Mouse (Mus musculus) urinary bladder, postnatal 25 days (tissue): ENCODE measurements around the gene Chst8.

Source experiments
- DNase-seq: peaks from one replicate; pipeline ENCODE4 v3.0.0; 2022; ENCODE audit warnings: low spot score

The Chst8 gene

DNA sequence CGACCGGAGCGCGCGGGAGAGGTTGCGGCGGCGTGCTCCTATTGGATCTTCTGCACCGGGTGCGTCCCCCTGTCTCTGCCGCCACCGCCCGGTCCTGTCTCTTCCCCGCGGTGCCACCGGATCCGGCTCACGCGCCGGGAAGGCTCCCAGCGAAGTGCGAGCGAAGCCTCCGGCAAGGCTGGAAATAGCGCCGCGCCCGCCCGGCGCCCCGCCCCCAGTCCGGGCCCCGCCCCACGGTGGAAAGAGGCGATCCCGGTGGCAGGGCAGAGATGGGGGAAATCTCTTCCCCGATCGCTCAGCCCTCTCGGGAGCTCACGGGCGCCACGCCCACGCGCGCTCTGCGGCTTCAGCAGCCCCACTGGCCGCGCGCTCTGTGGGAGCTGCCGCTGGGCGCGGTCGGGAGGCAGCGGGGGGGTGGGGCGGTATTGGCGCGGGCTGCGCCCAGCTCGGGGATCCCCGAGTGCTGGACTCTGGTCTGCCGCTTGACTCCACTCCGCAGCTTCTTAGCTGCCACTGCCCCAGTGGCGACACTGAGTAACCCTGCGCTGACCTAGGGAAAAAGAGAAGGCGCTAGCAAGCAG lies at the start of gene Chst8:
TSS of gene Chst8 (minus strand) at position 181 of the 581 bp plus-strand sequence.
- DNase-seq = peak; percentile 59

DNA sequence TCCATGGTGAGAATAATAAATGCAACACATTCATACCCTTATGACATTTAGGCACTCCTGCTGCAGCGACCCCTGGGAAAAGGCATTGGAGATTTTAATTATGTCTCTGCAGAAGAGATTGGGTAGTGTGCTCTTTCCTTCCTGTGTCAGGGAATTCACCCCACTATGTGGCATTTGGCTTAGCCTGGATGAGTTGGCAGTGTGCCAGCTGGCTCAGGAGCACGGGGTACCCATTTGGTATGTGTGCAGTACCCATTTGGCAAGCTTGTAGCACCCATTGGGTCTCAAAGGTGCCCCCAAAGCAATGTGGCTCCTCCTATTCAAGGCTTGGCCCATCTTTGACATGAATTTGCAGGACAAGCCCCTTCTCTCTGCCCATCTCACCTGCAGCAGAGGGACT lies 45.8 kb upstream of the Chst8 start:
- no peak for DNase-seq

DNA sequence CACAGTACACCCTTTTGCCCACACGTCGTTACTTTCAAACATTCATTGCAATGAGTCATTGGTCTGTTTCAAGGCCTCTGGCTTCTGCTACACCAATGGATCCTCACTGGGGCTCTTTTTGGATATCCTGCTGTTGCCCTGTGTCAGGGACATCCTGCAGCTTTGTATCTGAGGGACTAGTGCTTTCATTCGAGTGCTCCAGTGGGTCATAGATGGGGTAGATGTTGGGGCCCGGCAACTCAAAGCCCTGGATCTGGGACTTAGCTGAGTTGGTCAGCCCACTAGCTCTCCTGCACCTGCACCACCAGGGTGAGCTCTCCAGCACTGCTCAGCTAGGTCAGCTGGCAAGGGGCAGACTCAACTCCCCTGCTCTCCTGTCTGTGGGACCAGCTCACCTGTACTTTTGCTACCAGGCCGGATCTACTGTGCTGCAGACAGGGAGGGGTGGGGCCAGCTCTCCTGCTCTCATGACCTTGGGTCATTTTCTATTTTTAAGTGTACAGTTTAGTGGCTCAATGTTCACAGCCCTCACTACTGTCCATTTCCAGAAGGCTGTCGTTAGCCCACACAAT lies 42.4 kb upstream of the Chst8 start:
- DNase-seq = no peak

DNA sequence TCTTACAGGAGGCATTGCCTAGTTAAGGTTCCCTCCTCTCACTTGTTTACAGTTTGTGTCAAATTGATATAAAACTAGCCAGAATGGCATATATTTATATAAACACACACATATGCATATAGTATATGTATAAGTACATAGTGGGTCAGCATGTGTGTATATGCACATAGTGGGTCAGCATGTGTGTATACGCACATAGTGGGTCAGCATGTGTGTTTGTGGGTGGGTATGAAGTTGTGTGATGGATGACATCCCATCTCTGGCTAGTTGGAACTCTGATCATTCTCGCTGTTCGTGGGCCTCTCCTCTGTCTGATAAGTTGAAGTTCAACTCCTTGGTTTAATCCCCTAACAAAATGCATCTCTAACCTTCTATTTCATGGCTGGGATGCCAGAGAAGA lies 40.9 kb upstream of the Chst8 start:
- no peak for DNase-seq

DNA sequence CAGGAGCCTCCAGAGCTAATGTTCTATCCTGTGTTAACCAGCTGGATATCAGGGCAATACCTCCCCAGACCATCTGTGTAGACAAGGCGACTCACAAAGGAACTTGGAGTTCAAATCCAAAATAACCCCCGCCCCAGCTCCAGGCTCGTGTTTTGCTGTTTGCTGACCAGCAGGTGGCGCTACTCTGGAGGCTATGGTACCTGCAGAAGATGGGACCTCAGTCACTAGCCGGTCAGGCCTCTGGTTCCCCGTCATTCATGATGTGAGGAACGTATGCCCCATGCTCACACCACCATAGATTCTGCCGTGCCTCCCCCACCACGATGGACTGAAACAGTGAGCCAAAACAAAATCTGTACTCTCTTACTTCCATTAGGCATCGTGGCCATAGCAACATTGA lies 37.1 kb upstream of the Chst8 start:
- no peak for DNase-seq

DNA sequence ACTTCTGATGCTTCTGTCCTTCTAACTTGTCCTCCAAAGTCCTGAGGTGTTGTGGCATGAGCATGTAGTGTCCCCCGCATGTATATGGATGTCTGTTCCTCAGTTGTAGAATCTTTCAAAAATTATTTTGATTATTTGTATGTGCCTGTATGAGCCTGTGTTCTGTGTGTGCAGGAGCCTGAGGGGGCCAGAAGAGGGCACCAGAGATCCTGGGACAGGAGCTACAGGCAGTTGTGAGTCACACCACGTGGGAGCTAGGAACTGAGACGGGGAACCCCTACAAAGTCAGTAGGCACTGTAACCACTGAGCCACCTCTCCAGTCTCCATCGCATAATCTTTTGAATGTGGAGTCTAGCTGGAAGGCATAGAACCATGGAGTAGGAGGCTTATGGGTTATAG lies 36.3 kb upstream of the Chst8 start:
- DNase-seq = no peak

DNA sequence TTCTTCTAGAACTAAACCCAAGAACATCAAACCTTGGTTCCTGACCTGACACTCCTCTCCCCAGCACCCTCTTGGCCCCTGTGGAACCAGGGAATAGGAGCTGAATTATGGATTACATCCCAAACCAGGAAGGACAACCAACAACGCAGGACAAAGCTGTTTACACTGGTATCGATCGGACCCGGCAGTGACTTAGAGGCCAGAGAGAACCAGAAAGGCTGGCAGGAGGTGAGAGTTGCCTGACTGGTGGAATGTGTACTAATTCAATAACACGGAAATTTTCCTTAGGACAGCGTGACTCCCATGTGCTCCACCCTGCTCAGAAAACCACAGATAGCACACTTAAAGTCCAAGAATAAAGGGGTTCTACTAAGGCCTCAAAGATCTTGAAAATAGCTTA lies 35.4 kb upstream of the Chst8 start:
- DNase-seq = no peak

DNA sequence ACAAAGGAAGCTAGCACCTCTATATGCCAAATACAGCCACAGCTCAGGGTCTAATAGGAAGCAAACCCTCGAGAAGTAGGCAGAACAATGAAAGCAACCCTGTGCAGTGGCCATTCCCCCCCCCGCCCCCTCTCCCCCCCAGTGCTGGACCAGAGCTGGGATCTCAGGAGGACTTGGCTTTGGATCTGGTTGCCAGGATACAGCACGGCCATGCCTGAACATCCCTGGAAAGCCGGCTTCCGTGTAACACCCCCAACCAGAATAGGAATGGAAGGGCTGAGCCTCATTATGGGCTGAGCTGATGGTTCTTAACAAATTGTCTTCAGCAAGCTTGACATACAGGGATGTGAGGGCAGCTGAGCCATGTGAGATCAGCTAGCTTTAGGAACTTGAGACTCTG lies 34.9 kb upstream of the Chst8 start:
- DNase-seq = no peak

DNA sequence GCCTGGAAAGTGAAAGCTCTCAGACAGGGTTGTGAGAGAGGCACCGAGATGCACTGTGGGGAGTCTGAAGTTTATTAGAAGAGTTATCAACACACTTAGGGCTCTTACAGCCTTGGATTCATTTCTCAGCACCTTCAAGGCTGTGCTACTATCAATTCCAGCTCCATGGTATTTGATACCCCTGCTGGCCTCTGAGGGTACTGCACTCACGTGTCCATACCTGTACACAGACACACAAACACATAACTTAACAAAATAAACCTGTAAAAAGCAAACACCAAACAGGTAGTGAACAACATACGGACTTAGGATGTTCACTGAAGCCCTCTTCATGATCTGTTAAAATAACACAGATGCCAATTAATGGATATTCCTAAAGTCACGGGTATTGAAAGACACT lies 26.2 kb upstream of the Chst8 start:
- DNase-seq = no peak

DNA sequence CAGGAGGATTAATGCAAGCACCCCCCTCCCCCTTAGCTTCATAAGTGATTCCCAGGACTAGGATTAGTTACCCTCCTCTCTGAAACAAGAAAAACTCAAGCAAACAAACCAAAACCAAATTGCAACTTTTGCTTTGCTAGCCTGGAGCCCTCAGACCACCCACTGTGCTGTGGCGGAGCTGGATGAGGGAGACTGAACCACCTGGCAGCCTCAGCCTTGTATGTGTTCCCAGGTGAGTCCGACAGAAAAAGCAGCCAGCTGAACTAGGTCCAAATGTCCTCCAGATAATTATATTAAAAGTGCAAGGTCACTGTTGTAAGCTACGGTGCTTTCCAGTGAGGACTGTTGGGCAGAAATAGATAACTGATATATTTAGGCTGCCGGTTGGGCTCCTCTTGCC lies 25.7 kb upstream of the Chst8 start:
- DNase-seq = no peak

DNA sequence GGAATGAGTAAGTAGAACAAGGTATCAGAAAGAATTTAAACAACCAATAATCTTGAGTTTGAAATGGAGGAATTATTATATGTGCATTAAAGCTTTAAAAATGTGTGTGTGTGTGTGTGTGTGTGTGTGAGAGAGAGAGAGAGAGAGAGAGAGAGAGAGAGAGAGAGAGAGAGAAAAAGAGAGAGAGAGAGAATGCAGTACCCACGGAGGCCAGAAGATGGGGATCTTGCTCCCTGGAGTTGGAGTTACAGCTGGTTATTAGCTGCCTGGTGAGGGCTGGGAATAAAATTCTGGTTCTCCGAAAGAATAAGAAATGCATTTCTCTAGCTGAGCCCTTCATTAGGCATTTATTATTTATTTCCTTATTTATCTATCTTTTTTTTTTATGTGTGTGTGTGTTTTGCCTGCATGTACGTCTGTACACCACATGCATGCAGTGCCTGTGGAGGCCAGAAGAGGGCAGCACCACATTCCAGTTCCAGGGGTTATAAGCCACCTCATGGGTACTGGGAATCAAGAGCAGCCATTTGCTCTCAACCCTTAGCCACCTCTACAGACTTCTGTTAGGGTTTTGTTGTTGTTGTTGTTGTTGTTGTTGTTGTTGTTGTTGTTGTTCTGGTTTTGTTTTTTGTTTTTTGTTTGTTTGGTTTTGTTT lies 13.9 kb upstream of the Chst8 start:
- no peak for DNase-seq

DNA sequence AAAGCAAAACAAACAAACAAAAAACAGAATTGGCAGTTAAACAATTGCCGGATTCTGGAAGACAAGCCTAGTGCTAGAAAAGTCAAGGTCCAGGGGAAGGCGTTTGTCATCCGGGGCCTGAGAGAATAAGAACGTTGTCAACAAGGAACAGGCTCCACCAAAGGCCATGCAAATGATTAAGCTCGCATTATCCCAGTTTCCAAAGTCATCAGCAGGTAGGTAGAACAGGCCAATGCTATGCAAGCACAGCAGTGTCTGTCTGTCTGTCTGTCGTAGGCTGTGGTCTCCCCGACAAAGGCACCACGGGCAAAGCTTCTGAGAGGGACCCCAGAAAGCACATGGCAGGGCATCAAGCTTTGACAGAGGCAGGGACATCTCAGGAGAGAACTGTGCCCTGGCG lies 9.1 kb upstream of the Chst8 start:
- no peak for DNase-seq

DNA sequence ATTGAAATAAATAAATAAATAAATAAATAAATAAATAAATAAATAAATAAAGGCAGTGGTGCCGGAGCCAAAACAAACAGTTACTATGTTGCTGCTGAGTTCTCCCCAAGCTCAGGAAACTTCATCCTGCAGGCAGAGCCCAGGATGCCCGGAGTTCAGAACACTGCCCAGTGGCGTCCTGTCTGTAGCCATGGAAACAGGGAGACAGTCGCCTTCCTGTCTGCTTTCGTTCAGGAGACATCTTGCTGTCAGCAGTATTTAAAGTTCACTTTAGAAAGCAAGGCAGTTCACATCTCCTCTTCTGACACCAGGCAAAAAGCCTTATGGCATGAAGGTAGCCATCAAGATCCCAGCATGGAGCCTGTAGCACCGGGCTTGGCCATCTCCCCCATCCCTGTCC lies 8.0 kb upstream of the Chst8 start:
- DNase-seq = no peak

DNA sequence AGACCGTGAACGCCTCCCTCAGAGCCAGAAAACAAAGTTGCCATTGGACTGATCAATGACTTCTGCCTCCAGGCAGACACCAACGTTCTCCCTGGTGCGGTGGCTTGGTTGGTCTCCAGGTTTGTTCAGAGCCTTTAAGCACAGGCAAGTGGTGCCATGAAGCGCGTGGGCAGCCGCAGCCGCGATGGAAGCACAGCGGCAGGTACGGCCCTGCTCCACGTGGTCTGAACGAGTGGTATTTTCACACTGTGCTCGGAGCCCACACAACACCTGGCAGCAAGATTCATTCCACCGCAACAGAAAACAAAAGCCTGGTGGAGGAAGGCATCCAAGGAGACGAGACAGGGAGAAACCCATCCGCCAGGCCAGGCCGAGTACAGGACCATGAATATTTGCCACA lies 7.3 kb upstream of the Chst8 start:
- no peak for DNase-seq

DNA sequence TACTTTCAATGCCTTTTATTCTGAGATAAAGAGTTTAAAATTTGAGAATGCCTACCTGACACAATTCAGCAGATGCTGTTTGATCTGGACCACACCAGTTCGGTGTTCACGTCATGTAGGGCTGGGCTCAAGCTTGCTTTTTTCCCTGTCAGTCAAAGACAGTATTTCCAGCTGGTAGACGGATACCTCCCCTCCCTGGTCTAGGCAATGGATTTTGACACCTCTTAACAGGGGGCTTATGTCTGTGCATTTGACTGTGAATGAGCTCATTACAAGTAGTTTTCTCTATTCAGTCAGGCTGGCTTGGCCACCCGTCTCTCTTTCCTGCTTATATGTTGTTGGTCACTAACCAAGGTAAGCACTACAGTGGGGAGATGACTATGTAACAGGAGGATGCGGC lies 6.1 kb upstream of the Chst8 start:
- DNase-seq = no peak

DNA sequence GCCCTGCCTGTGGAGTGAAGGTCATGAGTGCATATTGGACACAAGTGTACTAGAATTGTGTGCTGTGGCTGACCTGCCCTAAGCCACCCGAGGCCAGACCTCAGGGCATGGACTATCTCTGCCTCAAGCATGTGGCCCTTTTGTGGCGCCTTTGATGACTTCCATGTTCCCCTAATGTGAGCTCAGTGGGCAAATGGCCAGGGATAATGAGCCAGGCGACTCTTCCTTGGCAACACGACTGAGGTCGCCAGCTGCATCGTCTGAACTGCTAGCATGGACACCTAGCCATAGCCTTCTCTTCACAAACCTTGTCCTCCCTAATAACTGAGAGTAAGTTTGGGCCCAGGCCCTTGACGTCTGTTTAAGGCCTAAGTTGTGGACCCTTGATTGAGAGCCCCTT lies 4.5 kb upstream of the Chst8 start:
- DNase-seq = no peak

DNA sequence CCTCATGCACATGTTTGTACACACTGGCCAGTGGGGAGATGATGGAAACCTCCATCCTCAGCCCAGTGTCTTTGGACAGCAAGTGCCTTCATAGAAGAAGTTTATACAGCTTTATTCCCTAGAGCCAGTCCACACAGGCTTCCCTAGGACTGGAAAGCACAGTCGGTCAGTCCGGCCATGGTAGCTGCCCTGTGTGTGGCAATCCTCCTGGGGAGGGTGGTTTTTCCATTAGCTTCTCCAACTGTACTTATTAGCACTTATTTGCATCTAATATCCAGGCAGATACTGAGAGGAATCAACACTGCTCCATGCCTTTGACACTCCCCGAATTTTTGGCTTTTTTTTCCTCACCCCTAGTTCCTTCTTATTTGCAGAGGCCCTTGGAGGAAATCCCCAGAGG lies 2.3 kb upstream of the Chst8 start:
- no peak for DNase-seq

DNA sequence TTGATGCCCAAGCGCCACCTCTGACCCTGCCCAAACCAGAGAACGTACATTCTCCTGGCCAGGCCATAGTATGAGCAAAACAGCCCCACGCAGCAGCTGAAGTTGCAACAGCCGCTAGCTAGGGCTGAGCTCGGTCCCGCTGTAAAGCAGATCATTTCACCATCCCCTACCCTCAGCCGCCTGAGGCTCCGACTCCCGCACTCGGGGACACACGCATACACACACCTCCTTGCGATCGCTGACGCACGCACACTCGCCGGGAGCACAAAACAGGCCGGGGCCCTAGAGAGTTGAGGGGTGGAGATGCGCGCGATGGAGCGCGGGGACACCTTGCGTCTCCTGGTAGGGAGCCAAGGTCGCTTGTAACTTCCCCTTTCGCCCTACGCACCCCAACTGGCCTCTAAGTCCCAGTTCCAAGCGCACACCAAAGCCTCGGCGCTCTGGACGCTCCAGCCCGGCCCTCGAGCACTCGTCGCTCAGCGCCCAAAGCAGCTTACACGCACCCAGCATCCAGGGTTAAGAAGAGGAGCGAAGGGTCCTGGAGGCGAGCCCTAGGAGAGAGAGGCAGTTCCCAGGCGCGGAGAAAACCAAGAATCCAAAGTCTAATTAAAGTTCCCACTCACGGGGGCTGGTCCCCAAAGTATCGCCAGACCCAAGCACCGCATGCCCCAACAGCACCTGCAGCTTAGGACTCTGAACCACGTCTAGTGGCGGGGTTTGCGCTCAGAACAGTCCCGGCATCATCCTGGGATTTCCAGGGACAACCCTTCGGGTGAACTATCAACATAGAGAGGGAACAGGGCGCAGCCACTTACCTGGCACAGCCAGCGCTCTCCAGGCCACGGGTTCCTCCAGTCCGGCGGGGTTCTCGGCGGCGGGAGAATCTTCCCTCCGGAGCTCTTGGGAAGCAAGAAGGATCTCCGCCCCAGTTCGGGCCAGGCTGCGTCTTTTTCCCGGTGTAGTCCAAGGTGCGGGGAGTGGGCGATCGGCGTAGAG lies 682 bp downstream of the Chst8 start:
- peak; percentile 7 for DNase-seq

DNA sequence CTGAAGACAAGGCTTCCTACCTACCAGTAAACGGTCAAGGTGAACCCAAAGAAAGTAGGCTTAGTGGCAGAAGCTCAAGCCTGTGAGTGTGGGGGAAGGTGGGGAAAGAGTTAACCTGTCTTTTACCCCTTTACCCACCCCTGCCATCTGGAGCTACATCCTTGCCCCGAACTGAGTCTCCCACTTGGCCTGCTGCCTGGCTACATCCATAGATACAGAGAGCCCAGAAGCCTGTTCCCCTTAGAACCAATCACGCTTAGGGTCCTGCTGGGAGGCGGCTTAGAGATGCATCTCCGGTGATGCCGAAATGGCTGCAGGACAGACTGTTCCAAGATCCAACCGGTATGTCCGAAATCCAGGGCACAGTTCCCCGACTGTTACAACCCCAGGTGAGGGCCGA lies 1.5 kb downstream of the Chst8 start:
- DNase-seq = no peak

DNA sequence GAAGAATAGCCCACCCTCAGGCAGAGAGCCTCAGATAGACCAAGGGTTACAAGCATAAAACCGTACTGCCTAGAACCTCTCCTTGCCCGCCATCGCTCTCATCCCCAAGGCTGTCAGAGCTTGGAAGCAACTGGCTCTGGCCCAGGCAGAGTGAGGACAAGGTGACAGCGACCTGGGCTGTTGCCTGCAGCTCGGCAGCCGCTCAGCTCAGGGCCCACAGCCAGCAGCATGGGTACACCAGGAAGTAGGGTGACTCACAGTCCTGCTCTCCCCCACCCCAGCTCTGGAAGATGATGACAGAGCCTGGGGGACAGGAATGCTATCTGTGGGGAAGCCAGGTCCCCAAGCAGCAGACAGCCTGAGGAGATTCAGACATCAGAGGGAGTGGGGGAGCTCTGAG lies 6.2 kb downstream of the Chst8 start:
- DNase-seq = no peak

DNA sequence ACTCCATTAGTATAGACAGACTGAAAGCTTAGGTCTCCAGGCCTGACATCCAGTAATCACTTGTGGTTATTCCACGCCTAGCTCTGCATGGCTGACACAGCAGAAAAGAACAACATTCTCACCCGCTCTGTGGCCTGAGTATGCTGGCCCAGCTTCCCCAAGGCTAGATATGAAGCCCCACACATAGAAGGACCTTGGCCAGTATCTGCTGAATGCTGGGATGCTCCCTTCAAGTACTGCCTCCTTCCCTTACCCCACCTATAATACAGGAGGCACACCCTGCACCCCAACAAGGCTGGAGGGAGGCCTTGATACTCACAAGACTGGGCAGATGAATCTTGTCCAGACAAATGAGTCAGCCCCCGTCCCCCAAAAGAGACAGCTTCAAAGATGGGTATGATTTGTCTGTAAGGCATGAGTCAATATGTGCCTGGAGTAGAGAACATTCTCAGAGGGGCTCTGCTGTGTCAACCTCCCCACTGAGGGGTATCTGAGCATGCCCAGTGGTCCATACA lies 6.8 kb downstream of the Chst8 start:
- DNase-seq = no peak

DNA sequence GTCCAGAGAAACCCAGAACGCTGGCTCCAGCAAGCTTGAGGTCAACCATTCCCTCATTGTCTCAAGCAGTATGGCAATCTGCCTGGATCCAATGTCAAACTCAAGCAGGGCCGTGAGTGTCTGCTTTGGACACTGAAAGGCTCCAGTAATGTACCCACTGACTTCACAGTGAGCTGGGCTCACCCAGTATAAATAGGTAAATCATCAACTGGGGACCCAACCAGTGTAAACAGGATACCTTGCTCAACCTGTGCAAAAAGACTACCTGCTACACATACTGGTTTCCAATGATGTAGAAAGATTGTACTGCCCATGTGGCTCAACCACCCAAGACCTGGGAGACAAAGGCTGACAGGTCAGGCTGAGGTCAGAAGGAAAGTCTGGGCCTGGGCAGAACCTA lies 7.5 kb downstream of the Chst8 start:
- DNase-seq = no peak
